Mouse (Mus musculus) neural tube, embryonic 12.5 days (tissue): ENCODE results near the gene Slc26a1. TPM values are rescaled to one million over a fixed set of nuclear protein-coding genes. Genes with fewer than 3 reads are reported as not detected.
A peak's percentile ranks its signal among the peaks of the same experiment; 100 is the strongest.

Source experiments
- ATAC-seq: fragments of 200-750 bp; cut with Nextera tagmentation; 2 replicates; pipeline ENCODE4 v1.8.0; 2017; ENCODE audit warnings: low read depth, mild to moderate bottlenecking, moderate TSS enrichment, moderate library complexity; ENCODE audit not compliant: low FRiP score
- H3K27ac ChIP-seq: fragments of 300-500 bp; sonication (generic); 2 replicates; pipeline ENCODE4 v1.5.1; 2016
- H3K27me3 ChIP-seq: fragments of 300-500 bp; sonication (generic); replicated peaks from 2 replicates; pipeline ENCODE4 v1.6.1; 2016; ENCODE audit warnings: mild to moderate bottlenecking
- H3K36me3 ChIP-seq: fragments of 300-500 bp; sonication (generic); 2 replicates; pipeline ENCODE4 v1.6.1; 2016; ENCODE audit warnings: mild to moderate bottlenecking
- H3K4me1 ChIP-seq: fragments of 300-500 bp; sonication (generic); 2 replicates; pipeline ENCODE4 v1.6.1; 2016
- H3K4me2 ChIP-seq: fragments of 300-500 bp; sonication (generic); replicated peaks from 2 replicates; pipeline ENCODE4 v1.6.1; 2016; ENCODE audit warnings: mild to moderate bottlenecking
- H3K4me3 ChIP-seq: fragments of 300-500 bp; sonication (generic); 2 replicates; pipeline ENCODE4 v1.5.1; 2016
- H3K9ac ChIP-seq: fragments of 300-500 bp; sonication (generic); 2 replicates; pipeline ENCODE4 v1.6.1; 2016; ENCODE audit warnings: mild to moderate bottlenecking
- H3K9me3 ChIP-seq: fragments of 300-500 bp; sonication (generic); 2 replicates; pipeline ENCODE4 v1.6.1; 2016; ENCODE audit warnings: mild to moderate bottlenecking
- WGBS: fragments of 180-500 bp; shearing (Covaris S2); methylation state at CpG from one replicate; pipeline ENCODE4 v1.1.7; 2016; 5-methylcytosine and 5-hydroxymethylcytosine counted together
- polyA plus RNA-seq: library from polyadenylated mRNA; unstranded; fragments of >200 nt; fragmentation: Nextera tagmentation; extraction: Ambion mirVana; gene quantifications from 2 replicates; pipeline ENCODE4 v1.2.1, GENCODE M21; 2016

The Slc26a1 gene
- 1.2 and 1.6 TPM in 2 replicates for polyA plus RNA-seq

DNA sequence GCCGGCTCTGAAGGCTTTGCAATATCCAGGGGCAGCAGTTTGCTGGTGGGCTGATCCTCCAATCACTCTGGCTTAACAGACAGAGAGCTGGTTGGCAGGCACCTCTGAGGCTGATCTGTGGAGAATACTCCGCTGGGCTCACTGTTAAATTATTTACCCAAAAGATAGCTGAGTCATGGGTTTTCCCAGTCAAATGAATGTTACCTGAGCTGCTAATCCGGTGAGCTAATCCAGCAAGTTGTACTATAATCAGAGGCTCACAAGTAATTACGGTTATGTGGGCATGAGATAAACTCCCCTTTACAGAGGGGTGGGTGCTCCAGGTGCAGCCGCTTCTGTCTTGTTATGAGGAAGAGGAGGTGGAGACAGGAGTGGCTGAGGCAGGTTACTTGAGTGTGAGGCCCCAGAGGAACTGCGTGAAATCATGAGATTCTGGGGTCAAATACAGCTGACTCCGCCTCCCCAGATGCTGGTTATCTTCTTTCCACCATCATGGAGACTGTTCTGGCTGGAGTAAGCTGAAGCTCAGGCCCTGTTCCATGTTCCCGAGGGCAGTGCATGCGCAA is at the start of gene Slc26a1:
Slc26a1 (minus strand) TSS at position 319 of the 566 bp plus-strand sequence.
- ATAC-seq: no peak
- Histone ChIP-seq H3K9me3 (no peaks in the 10 kb centered on the region), H3K27ac (no peak within 1 kb of the TSS), H3K9ac (no peak within 1 kb of the TSS), H3K4me2 (no peak within 1 kb of the TSS), H3K36me3 (peaks cover 11% of the 10 kb centered on the region), H3K4me3 (no peak within 1 kb of the TSS), H3K4me1 (peaks cover 11% of the 10 kb centered on the region; the same call in 1 of the 2 replicates), H3K27me3 (no peaks in the 10 kb centered on the region)
- 84% methylated on average over 9 of the region's 9 CpGs for WGBS

DNA sequence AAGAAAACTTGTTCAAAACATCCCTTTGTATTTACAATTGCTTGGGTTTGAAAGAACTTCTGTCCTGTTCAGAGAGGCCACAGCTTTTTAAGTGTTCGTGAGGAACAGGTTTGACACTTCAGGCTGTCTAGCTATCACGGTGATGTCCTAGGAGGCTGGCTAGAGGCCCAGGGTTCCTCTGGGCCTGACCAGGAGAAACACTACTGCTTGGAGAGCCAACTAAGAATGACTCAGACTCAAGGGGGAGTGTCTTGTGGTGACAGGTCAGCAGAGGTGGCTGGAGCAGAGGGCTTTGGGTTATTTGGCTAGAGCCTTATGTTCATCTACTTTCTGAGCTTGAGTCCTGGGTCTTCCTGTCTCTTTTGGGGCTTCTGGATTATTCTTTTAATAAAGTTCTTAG is 48.6 kb upstream of the Slc26a1 start:
- Histone ChIP-seq H3K27ac (no peak overlapping the region), H3K9ac (no peak overlapping the region), H3K36me3 (no peaks in the 10 kb centered on the region), H3K27me3 (no peaks in the 10 kb centered on the region), H3K4me3 (no peak overlapping the region), H3K4me1 (no peaks in the 10 kb centered on the region), H3K4me2 (no peak overlapping the region), H3K9me3 (no peaks in the 10 kb centered on the region)
- WGBS: 72% methylated on average over 2 of the region's 2 CpGs
- ATAC-seq: no peak

DNA sequence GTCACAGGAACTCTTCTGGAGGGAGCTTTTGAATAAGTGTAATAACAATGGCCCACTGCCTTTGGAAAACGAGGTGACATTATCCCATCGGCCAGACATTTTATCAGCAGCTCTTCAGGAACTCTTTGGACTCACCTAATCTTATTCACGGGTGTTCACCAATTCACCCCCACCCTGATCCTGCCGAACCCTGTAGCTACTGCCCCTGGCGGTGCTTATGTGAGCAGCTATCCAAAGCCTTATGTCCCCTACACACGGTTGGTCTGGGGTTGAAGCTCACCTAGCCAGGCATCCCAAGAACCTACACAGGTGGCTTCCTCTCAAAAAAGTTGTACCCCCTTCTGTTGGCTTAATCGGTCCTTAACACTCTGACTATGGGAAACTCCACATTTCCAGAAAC is 44.4 kb upstream of the Slc26a1 start:
- peaks cover 5% of the 10 kb centered on the region for H3K4me1 ChIP-seq
- H3K9ac ChIP-seq: no peak overlapping the region
- no peaks in the 10 kb centered on the region for H3K27me3 ChIP-seq
- no peak overlapping the region for H3K4me3 ChIP-seq
- WGBS: 75% methylated on average over 7 of the region's 7 CpGs
- no peak overlapping the region for H3K27ac ChIP-seq
- no peak for ATAC-seq
- no peaks in the 10 kb centered on the region for H3K9me3 ChIP-seq
- H3K4me2 ChIP-seq: no peak overlapping the region
- no peaks in the 10 kb centered on the region for H3K36me3 ChIP-seq

DNA sequence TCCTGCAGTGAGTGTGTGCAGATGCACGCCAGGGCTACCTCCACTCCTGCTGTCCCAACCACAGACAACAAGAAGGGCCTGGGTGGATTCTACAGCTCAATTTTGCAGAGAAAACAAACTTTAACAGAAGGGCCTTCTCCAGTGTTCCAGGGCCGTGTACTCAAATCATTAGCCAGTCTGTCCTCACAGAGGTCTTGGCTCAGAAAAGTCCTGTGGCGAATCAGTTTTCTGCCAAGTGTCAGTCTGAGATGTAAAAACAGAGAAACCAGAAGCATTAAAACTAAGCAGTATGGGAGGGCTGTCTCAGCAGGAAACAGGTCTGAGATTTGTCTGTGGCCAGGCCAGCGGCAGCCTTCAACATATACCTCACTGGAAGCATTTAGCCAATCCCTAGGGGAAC is 42.7 kb upstream of the Slc26a1 start:
- 34% methylated on average over 4 of the region's 4 CpGs for WGBS
- no peak for ATAC-seq
- Histone ChIP-seq H3K4me1 (peaks cover 10% of the 10 kb centered on the region), H3K4me3 (no peak overlapping the region), H3K36me3 (no peaks in the 10 kb centered on the region), H3K9me3 (no peaks in the 10 kb centered on the region), H3K27me3 (no peaks in the 10 kb centered on the region), H3K9ac (0 out of 2 replicates have a peak overlapping the region, but pooled peaks have one; percentile 9), H3K4me2 (no peak overlapping the region), H3K27ac (no peak overlapping the region)

DNA sequence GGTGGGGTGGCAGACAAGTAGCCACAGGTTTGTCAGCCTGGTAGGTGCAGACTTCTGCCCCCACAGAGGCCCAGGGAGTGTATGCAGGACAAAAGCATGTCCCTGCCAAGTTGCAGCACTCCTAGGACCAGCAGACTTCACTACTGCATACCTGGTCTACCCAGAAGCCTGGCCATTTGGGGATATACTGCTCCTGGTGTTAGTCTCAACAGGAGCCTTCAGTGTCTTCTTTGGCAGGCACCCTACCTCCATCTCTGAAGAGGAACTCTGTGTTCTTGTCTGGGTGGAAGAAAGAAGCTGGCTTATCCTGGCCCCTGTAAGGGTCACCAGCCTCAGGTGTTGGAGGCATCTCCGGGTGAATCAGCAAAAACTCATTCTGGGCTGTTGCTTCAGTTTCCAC is 40.6 kb upstream of the Slc26a1 start:
- Histone ChIP-seq H3K4me2 (no peak overlapping the region), H3K36me3 (no peaks in the 10 kb centered on the region), H3K27ac (no peak overlapping the region), H3K27me3 (no peaks in the 10 kb centered on the region), H3K4me1 (peaks cover 10% of the 10 kb centered on the region), H3K9me3 (no peaks in the 10 kb centered on the region), H3K9ac (no peak overlapping the region), H3K4me3 (no peak overlapping the region)
- 77% methylated on average over 1 of the region's 1 CpGs for WGBS
- ATAC-seq: no peak

DNA sequence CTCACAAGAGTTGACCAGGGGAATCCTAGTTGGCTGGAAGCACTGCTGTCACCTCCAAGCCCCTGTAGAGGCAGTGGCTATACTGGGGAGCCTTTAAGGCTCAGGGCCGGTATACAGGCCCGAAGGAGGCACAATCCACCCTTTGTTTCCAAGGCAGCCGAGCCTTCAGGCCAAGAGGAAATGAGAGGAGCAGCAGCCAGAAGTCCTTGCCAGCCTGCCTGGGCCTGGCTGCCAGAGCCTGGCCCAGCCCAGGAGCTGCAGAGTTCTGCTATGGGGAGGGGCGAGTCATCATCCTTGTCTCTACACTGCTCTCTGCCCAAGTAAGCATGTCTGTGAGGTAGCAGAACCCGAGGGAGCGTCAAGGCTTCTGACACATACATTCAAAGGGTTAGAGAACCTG is 38.8 kb upstream of the Slc26a1 start:
- H3K4me2 ChIP-seq: no peak overlapping the region
- no peak for ATAC-seq
- no peak overlapping the region for H3K27ac ChIP-seq
- no peak overlapping the region for H3K4me3 ChIP-seq
- peaks cover 10% of the 10 kb centered on the region for H3K4me1 ChIP-seq
- H3K9me3 ChIP-seq: no peaks in the 10 kb centered on the region
- H3K36me3 ChIP-seq: no peaks in the 10 kb centered on the region
- 56% methylated on average over 6 of the region's 6 CpGs for WGBS
- no peak overlapping the region for H3K9ac ChIP-seq
- H3K27me3 ChIP-seq: no peaks in the 10 kb centered on the region

DNA sequence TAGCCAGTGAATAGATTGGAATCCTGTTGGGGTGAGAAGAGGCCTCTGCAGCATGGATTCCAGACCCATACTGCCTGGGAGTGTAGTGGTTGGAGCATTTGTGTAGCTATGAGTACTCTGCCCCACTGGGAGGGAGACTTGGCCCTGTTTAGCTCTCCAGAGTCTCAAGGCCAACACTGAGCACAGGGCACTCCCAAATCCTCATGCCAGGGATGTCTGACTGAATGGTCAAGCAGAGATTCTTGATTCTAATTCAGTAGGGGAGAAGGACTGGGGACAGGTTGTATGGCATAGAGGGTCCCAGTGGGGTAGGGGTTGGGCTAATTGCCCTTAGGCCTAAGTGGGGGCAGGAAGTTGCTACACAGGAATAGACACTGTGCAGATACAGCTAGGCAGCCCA is 38.3 kb upstream of the Slc26a1 start:
- ATAC-seq: no peak
- no peaks in the 10 kb centered on the region for H3K9me3 ChIP-seq
- no peak overlapping the region for H3K4me3 ChIP-seq
- H3K36me3 ChIP-seq: no peaks in the 10 kb centered on the region
- H3K27ac ChIP-seq: no peak overlapping the region
- H3K27me3 ChIP-seq: no peaks in the 10 kb centered on the region
- no peak overlapping the region for H3K9ac ChIP-seq
- H3K4me1 ChIP-seq: peaks cover 10% of the 10 kb centered on the region
- H3K4me2 ChIP-seq: no peak overlapping the region

DNA sequence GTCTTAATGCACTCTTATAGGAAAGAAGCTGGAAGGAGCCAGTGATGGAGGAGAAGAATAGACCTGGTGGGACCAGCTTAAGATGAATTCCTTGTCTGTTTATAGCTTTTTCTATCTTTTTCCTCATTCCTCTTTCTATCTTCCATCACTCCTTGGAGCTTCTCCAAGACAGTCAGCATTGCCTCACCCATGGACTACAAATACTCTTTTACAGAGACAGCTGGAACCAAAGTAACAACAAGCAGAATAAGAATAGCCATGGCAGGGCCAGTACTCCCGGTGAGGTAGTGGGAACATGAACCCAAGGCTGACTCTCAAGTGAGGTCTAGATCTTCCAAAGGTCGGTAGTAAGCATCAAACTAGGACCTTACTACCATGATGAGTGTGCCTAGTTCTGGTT is 37.7 kb upstream of the Slc26a1 start:
- no peak overlapping the region for H3K4me2 ChIP-seq
- no peaks in the 10 kb centered on the region for H3K27me3 ChIP-seq
- no peaks in the 10 kb centered on the region for H3K9me3 ChIP-seq
- ATAC-seq: no peak
- peaks cover 9% of the 10 kb centered on the region for H3K4me1 ChIP-seq
- H3K36me3 ChIP-seq: no peaks in the 10 kb centered on the region
- no peak overlapping the region for H3K9ac ChIP-seq
- no peak overlapping the region for H3K27ac ChIP-seq
- H3K4me3 ChIP-seq: no peak overlapping the region
- 90% methylated on average over 2 of the region's 2 CpGs for WGBS

DNA sequence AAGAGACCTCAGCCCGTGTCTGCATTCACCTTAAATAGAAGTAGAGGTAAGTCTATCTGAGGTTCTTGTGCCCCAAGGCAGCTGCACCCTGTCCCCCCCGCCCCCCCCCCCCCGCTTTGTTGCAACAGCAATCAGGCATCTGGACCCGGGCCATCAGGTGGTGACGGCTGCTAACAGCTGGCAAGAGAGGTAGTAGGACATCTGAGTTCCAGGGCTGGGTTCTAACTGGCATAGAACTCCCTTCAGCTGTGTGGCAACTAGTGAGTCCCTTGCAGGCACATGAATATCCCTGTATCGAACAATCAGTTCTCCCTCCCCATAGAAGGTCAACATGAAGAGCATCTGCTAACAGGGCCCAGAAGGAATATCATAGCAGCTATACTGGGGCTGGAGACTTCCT is 36.6 kb upstream of the Slc26a1 start:
- Histone ChIP-seq H3K4me3 (no peak overlapping the region), H3K36me3 (no peaks in the 10 kb centered on the region; the same call in 1 of the 2 replicates), H3K4me1 (peaks cover 5% of the 10 kb centered on the region; the same call in 1 of the 2 replicates), H3K9me3 (no peaks in the 10 kb centered on the region), H3K4me2 (no peak overlapping the region), H3K27ac (no peak overlapping the region), H3K27me3 (no peaks in the 10 kb centered on the region), H3K9ac (no peak overlapping the region)
- WGBS: 86% methylated on average over 6 of the region's 6 CpGs
- ATAC-seq: no peak

DNA sequence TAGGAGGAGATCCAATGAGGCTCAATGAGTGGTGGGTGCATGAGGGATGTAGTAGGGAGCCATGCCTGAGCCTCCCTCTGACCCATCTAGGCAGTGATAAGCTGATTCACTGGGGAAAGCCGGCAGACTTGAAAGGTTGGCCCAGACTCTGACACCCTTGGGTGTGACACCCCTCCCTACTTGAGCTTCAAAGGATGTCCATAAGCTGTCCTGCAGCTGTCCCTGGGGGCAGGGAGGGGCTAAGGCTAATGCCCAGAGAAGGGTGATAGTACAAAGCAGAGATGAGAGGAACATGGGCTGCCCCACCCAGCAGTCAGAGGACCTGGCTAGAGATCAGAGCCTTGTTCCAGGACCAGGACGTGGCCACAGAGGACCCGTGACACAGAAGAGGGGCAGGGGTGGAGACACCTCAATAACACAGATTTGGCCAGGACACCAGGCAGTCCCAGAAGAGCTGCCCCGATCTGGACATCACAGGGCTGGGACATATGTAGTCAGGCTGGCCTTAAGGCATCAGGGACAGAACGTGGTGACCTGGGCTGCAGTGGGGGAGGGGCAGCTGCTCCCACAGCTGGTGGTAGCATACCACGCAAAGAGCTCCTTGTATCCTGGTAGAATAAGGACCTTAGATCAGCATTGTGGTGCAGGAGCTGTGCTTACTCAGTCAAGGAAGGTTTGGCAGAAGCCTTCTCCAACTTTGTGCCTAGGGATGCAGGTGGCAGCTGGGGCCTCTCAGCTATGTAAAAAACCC is 33.8 kb upstream of the Slc26a1 start:
- Histone ChIP-seq H3K9me3 (no peaks in the 10 kb centered on the region), H3K27ac (no peak overlapping the region), H3K4me2 (no peak overlapping the region), H3K4me3 (no peak overlapping the region), H3K36me3 (peaks cover 22% of the 10 kb centered on the region), H3K27me3 (no peaks in the 10 kb centered on the region), H3K4me1 (peaks cover 3% of the 10 kb centered on the region; the same call in 1 of the 2 replicates), H3K9ac (no peak overlapping the region)
- ATAC-seq: 0 out of 2 replicates have a peak, but pooled peaks have one; percentile 12
- 65% methylated on average over 6 of the region's 6 CpGs for WGBS

DNA sequence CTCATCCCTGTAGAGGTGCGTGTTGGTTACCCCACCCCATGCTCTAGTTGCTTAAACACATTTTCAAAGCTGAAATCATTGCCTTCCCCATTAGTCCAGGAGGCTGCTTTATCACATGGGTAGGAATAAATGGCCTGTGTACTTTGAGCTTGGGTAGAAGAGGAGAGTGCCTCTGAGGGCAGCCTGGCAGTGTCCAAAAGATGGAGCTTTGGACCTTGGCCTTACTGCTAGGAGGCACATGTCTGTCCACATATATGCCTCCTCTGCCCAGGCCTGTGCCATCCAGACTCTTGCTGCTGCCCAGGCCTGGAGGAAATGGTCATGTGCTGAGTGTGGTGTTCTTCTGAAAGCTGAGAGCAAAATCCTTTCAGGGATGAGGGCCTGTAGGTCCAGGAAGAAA is 33.0 kb upstream of the Slc26a1 start:
- H3K4me3 ChIP-seq: no peak overlapping the region
- H3K4me2 ChIP-seq: no peak overlapping the region
- ATAC-seq: no peak
- no peaks in the 10 kb centered on the region for H3K27me3 ChIP-seq
- no peak overlapping the region for H3K27ac ChIP-seq
- no peaks in the 10 kb centered on the region for H3K4me1 ChIP-seq
- H3K9ac ChIP-seq: no peak overlapping the region
- WGBS: 95% methylated on average over 1 of the region's 1 CpGs
- no peaks in the 10 kb centered on the region for H3K9me3 ChIP-seq
- peaks cover 22% of the 10 kb centered on the region for H3K36me3 ChIP-seq

DNA sequence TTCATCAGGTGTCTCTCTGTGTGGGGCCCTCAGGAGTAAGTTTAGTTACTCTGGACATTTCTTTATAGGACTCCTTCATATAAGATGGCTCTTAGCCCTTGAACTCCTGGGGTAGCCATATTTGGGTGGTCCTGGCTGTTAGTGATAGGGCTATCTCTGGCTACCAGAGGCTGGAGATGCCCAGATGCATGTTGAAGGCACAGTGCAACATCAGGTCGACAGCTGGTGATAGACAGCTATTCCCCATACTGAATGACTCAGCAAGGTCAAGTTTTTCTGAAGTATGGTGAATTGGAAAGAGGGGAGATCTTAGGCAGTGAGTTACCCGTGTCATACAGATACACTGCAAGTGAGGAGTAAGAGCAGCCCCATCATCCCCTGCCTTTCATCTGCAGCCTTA is 32.4 kb upstream of the Slc26a1 start:
- Histone ChIP-seq H3K9me3 (no peaks in the 10 kb centered on the region), H3K27me3 (no peaks in the 10 kb centered on the region), H3K4me3 (no peak overlapping the region), H3K9ac (no peak overlapping the region), H3K4me1 (no peaks in the 10 kb centered on the region), H3K36me3 (peaks cover 22% of the 10 kb centered on the region), H3K27ac (no peak overlapping the region), H3K4me2 (no peak overlapping the region)
- 88% methylated on average over 2 of the region's 2 CpGs for WGBS
- no peak for ATAC-seq
